Mouse (Mus musculus) ES-E14 (cell line): ENCODE results near the gene Zfp949.

Source experiments
- CHD2 ChIP-seq: IDR thresholded peaks from 2 replicates; pipeline ENCODE4 v1.6.1; 2014; ENCODE audit warnings: mild to moderate bottlenecking, low read depth, low read length, inconsistent platforms
- MAFK ChIP-seq: IDR thresholded peaks from 2 replicates; pipeline ENCODE4 v1.6.1; 2014; ENCODE audit warnings: mild to moderate bottlenecking, low read depth, low read length, inconsistent platforms; ENCODE audit not compliant: insufficient read depth
- ZC3H11A ChIP-seq: IDR thresholded peaks from 2 replicates; pipeline ENCODE4 v1.6.1; 2012; ENCODE audit warnings: low read depth, mild to moderate bottlenecking, inconsistent platforms, low read length, borderline replicate concordance
- ZNF384 ChIP-seq: IDR thresholded peaks from 2 replicates; pipeline ENCODE4 v1.6.1; 2012; ENCODE audit warnings: low read depth, low read length, inconsistent platforms

- TF ChIP-seq MAFK (no peak), CHD2 (no peak), ZC3H11A (no peak), ZNF384 (no peak)
These were observed 5.0 kb upstream of the Zfp949 start for GRCm38 (mm10) chr9:88542816-88543215.
